Mouse (Mus musculus): ENCODE results near the gene Agmo. TPM values are rescaled to one million over a fixed set of nuclear protein-coding genes. Genes with fewer than 3 reads are reported as not detected.

Agmo gene
- total RNA-seq, 1 experiment: not detected

- TF ChIP-seq MAFK (IDR thresholded peaks at IDR 0.05; ENCODE audit: insufficient read depth, low read depth, low read length) (no peak), ZNF384 (IDR thresholded peaks at IDR 0.05; ENCODE audit: low read depth, low read length) (no peak), ZC3H11A (IDR thresholded peaks at IDR 0.05; ENCODE audit: borderline replicate concordance, low read depth, low read length) (no peak), HCFC1 (IDR thresholded peaks at IDR 0.05; ENCODE audit: borderline replicate concordance, insufficient read depth, low read length) (no peak), CHD2 (IDR thresholded peaks at IDR 0.05; ENCODE audit: low read depth, low read length) (no peak)
- no peak overlapping the region for H3K9ac ChIP-seq (ENCODE audit: insufficient read depth, low read depth, low read length, poor library complexity, severe bottlenecking)
- H3K9me3 ChIP-seq (ENCODE audit: control insufficient read depth, insufficient read depth, low read depth, low read length): no peaks in the 10 kb centered on the region
- no peak for DNase-seq (ENCODE audit: low read depth, low spot score)
- H3K27ac ChIP-seq (ENCODE audit: insufficient read depth, low read depth, low read length, poor library complexity, severe bottlenecking): no peak overlapping the region
- H3K4me1 ChIP-seq (ENCODE audit: control insufficient read depth in 2 of 2, insufficient read depth in 2 of 2, low read length in 2 of 2, poor library complexity in 1 of 2): peaks cover 0 to 7% of the 10 kb centered on the region in 2 experiments; a peak in 2 of 4 replicates
- H3K36me3 ChIP-seq (ENCODE audit: control insufficient read depth, insufficient read depth, low read length, poor library complexity, severe bottlenecking): no peaks in the 10 kb centered on the region
- in situ Hi-C loops (cut with MboI; ENCODE audit: low sequenced_read_pairs in 2 of 2, unreplicated experiment in 2 of 2): no loop called here
- H3K4me3 ChIP-seq (ENCODE audit: insufficient read depth in 1 of 2, low read depth in 1 of 2, low read length in 2 of 2, poor library complexity in 1 of 2, severe bottlenecking in 1 of 2): no peak overlapping the region
These were observed 33.2 kb downstream of the Agmo start for GRCm38 (mm10) chr12:37274658-37275019.

- H3K4me3 ChIP-seq (ENCODE audit: insufficient read depth in 1 of 2, low read depth in 1 of 2, low read length in 2 of 2, poor library complexity in 1 of 2, severe bottlenecking in 1 of 2): no peak overlapping the region
- no peak for DNase-seq (ENCODE audit: low read depth, low spot score)
- H3K9me3 ChIP-seq (ENCODE audit: control insufficient read depth, insufficient read depth, low read depth, low read length): no peaks in the 10 kb centered on the region
- H3K4me1 ChIP-seq (ENCODE audit: control insufficient read depth in 2 of 2, insufficient read depth in 2 of 2, low read length in 2 of 2, poor library complexity in 1 of 2): no peaks in the 10 kb centered on the region
- H3K27ac ChIP-seq (ENCODE audit: insufficient read depth, low read depth, low read length, poor library complexity, severe bottlenecking): no peak overlapping the region
- TF ChIP-seq MAFK (IDR thresholded peaks at IDR 0.05; ENCODE audit: insufficient read depth, low read depth, low read length): no peak
- no peak for TF ChIP-seq ZC3H11A (IDR thresholded peaks at IDR 0.05; ENCODE audit: borderline replicate concordance, low read depth, low read length)
- no peaks in the 10 kb centered on the region for H3K36me3 ChIP-seq (ENCODE audit: control insufficient read depth, insufficient read depth, low read length, poor library complexity, severe bottlenecking)
- no peak overlapping the region for H3K9ac ChIP-seq (ENCODE audit: insufficient read depth, low read depth, low read length, poor library complexity, severe bottlenecking)
- in situ Hi-C loops (cut with MboI; ENCODE audit: low sequenced_read_pairs in 2 of 2, unreplicated experiment in 2 of 2): no loop called here
These were observed 65.6 kb downstream of the Agmo start for GRCm38 (mm10) chr12:37306956-37307466.

GRCm38 (mm10) chr12:37310786-37311185 lies 69.3 kb downstream of the Agmo start:
- in situ Hi-C loops (cut with MboI; ENCODE audit: low sequenced_read_pairs in 2 of 2, unreplicated experiment in 2 of 2): no loop called here
- Histone ChIP-seq H3K9ac (ENCODE audit: insufficient read depth, low read depth, low read length, poor library complexity, severe bottlenecking) (no peak overlapping the region), H3K4me3 (ENCODE audit: insufficient read depth in 1 of 2, low read depth in 1 of 2, low read length in 2 of 2, poor library complexity in 1 of 2, severe bottlenecking in 1 of 2) (no peak overlapping the region), H3K4me1 (ENCODE audit: control insufficient read depth in 2 of 2, insufficient read depth in 2 of 2, low read length in 2 of 2, poor library complexity in 1 of 2) (no peaks in the 10 kb centered on the region), H3K9me3 (ENCODE audit: control insufficient read depth, insufficient read depth, low read depth, low read length) (no peaks in the 10 kb centered on the region), H3K36me3 (ENCODE audit: control insufficient read depth, insufficient read depth, low read length, poor library complexity, severe bottlenecking) (no peaks in the 10 kb centered on the region), H3K27ac (ENCODE audit: insufficient read depth, low read depth, low read length, poor library complexity, severe bottlenecking) (no peak overlapping the region)
- TF ChIP-seq ZC3H11A (IDR thresholded peaks at IDR 0.05; ENCODE audit: borderline replicate concordance, low read depth, low read length) (no peak), HCFC1 (IDR thresholded peaks at IDR 0.05; ENCODE audit: borderline replicate concordance, insufficient read depth, low read length) (no peak), MAFK (IDR thresholded peaks at IDR 0.05; ENCODE audit: insufficient read depth, low read depth, low read length) (no peak), ZNF384 (IDR thresholded peaks at IDR 0.05; ENCODE audit: low read depth, low read length) (no peak), CHD2 (IDR thresholded peaks at IDR 0.05; ENCODE audit: low read depth, low read length) (no peak)
- no peak for DNase-seq (ENCODE audit: low read depth, low spot score)

- no peak overlapping the region for H3K9ac ChIP-seq (ENCODE audit: insufficient read depth, low read depth, low read length, poor library complexity, severe bottlenecking)
- no peaks in the 10 kb centered on the region for H3K4me1 ChIP-seq (ENCODE audit: control insufficient read depth in 2 of 2, insufficient read depth in 2 of 2, low read length in 2 of 2, poor library complexity in 1 of 2)
- TF ChIP-seq CHD2 (IDR thresholded peaks at IDR 0.05; ENCODE audit: low read depth, low read length) (no peak), MAFK (IDR thresholded peaks at IDR 0.05; ENCODE audit: insufficient read depth, low read depth, low read length) (no peak), ZNF384 (IDR thresholded peaks at IDR 0.05; ENCODE audit: low read depth, low read length) (no peak), ZC3H11A (IDR thresholded peaks at IDR 0.05; ENCODE audit: borderline replicate concordance, low read depth, low read length) (no peak)
- no peak overlapping the region for H3K4me3 ChIP-seq (ENCODE audit: insufficient read depth in 1 of 2, low read depth in 1 of 2, low read length in 2 of 2, poor library complexity in 1 of 2, severe bottlenecking in 1 of 2)
- no peak for DNase-seq (ENCODE audit: low read depth, low spot score)
- in situ Hi-C loops (cut with MboI; ENCODE audit: low sequenced_read_pairs in 2 of 2, unreplicated experiment in 2 of 2): no loop called here
- no peaks in the 10 kb centered on the region for H3K36me3 ChIP-seq (ENCODE audit: control insufficient read depth, insufficient read depth, low read length, poor library complexity, severe bottlenecking)
- H3K9me3 ChIP-seq (ENCODE audit: control insufficient read depth, insufficient read depth, low read depth, low read length): no peaks in the 10 kb centered on the region
- no peak overlapping the region for H3K27ac ChIP-seq (ENCODE audit: insufficient read depth, low read depth, low read length, poor library complexity, severe bottlenecking)
These were observed 81.4 kb downstream of the Agmo start for GRCm38 (mm10) chr12:37322860-37323259.

GRCm38 (mm10) chr12:37334987-37335386 lies 93.5 kb downstream of the Agmo start:
- Histone ChIP-seq H3K4me1 (ENCODE audit: control insufficient read depth in 2 of 2, insufficient read depth in 2 of 2, low read length in 2 of 2, poor library complexity in 1 of 2) (no peaks in the 10 kb centered on the region), H3K9me3 (ENCODE audit: control insufficient read depth, insufficient read depth, low read depth, low read length) (no peaks in the 10 kb centered on the region), H3K9ac (ENCODE audit: insufficient read depth, low read depth, low read length, poor library complexity, severe bottlenecking) (no peak overlapping the region), H3K27ac (ENCODE audit: insufficient read depth, low read depth, low read length, poor library complexity, severe bottlenecking) (no peak overlapping the region), H3K36me3 (ENCODE audit: control insufficient read depth, insufficient read depth, low read length, poor library complexity, severe bottlenecking) (no peaks in the 10 kb centered on the region), H3K4me3 (ENCODE audit: insufficient read depth in 1 of 2, low read depth in 1 of 2, low read length in 2 of 2, poor library complexity in 1 of 2, severe bottlenecking in 1 of 2) (no peak overlapping the region)
- TF ChIP-seq HCFC1 (IDR thresholded peaks at IDR 0.05; ENCODE audit: borderline replicate concordance, insufficient read depth, low read length): no peak
- no peak for TF ChIP-seq ZNF384 (IDR thresholded peaks at IDR 0.05; ENCODE audit: low read depth, low read length)
- TF ChIP-seq CHD2 (IDR thresholded peaks at IDR 0.05; ENCODE audit: low read depth, low read length): no peak
- no peak for TF ChIP-seq ZC3H11A (IDR thresholded peaks at IDR 0.05; ENCODE audit: borderline replicate concordance, low read depth, low read length)
- TF ChIP-seq MAFK (IDR thresholded peaks at IDR 0.05; ENCODE audit: insufficient read depth, low read depth, low read length): no peak
- no peak for DNase-seq (ENCODE audit: low read depth, low spot score)
- in situ Hi-C loops (cut with MboI; ENCODE audit: low sequenced_read_pairs in 2 of 2, unreplicated experiment in 2 of 2): no loop called here

All from ES-E14 (cell line).